Mouse (Mus musculus): ENCODE data around the gene Hpd. TPM values are rescaled to one million over a fixed set of nuclear protein-coding genes. Genes with fewer than 3 reads are reported as not detected.

Gene Hpd
- polyA plus RNA-seq, 1 experiment from 2014 or later = not detected

- WGBS = 87% methylated on average over 12 of the region's 12 CpGs
- H3K4me2 ChIP-seq = no peak overlapping the region
- no peaks in the 10 kb centered on the region for H3K9me3 ChIP-seq
- H3K9ac ChIP-seq = no peak overlapping the region
- H3K4me3 ChIP-seq = no peak overlapping the region
- no peak overlapping the region for H3K27ac ChIP-seq (replicated peaks)
- H3K4me1 ChIP-seq (replicated peaks) = no peaks in the 10 kb centered on the region
- ATAC-seq (ENCODE audit: low read depth) = no peak
- peaks cover 88% of the 10 kb centered on the region for H3K36me3 ChIP-seq
- H3K27me3 ChIP-seq = no peaks in the 10 kb centered on the region
These were observed 25.8 kb downstream of the Hpd start for GRCm38 (mm10) chr5:123156763-123157162.

- H3K4me1 ChIP-seq (replicated peaks) = peaks cover 13% of the 10 kb centered on the region
- ATAC-seq (ENCODE audit: low read depth) = no peak
- peaks cover 88% of the 10 kb centered on the region for H3K36me3 ChIP-seq
- H3K9ac ChIP-seq = no peak overlapping the region
- H3K9me3 ChIP-seq = no peaks in the 10 kb centered on the region
- no peak overlapping the region for H3K4me3 ChIP-seq
- 60% methylated on average over 7 of the region's 7 CpGs for WGBS
- no peak overlapping the region for H3K4me2 ChIP-seq
- H3K27me3 ChIP-seq = no peaks in the 10 kb centered on the region
- H3K27ac ChIP-seq (replicated peaks) = no peak overlapping the region
These were observed 27.1 kb downstream of the Hpd start for GRCm38 (mm10) chr5:123155425-123155824.

GRCm38 (mm10) chr5:123152901-123153300 is 29.6 kb downstream of the Hpd start:
- Histone ChIP-seq H3K9me3 (no peaks in the 10 kb centered on the region), H3K27me3 (no peaks in the 10 kb centered on the region), H3K4me2 (no peak overlapping the region), H3K4me3 (no peak overlapping the region), H3K36me3 (peaks cover 78% of the 10 kb centered on the region), H3K27ac (replicated peaks) (no peak overlapping the region), H3K4me1 (replicated peaks) (peaks cover 38% of the 10 kb centered on the region), H3K9ac (no peak overlapping the region)
- no peak for ATAC-seq (ENCODE audit: low read depth)
- WGBS = 88% methylated on average over 1 of the region's 1 CpGs

GRCm38 (mm10) chr5:123151707-123152362 is 30.7 kb downstream of the Hpd start:
- H3K36me3 ChIP-seq = peaks cover 78% of the 10 kb centered on the region
- H3K9me3 ChIP-seq = no peaks in the 10 kb centered on the region
- no peaks in the 10 kb centered on the region for H3K27me3 ChIP-seq
- H3K4me2 ChIP-seq = peak overlapping the region; percentile 76; the same call in 1 of the 2 replicates
- ATAC-seq (ENCODE audit: low read depth) = no peak
- peaks cover 49% of the 10 kb centered on the region for H3K4me1 ChIP-seq (replicated peaks)
- H3K27ac ChIP-seq (replicated peaks) = no peak overlapping the region
- 94% methylated on average over 19 of the region's 19 CpGs for WGBS
- no peak overlapping the region for H3K9ac ChIP-seq
- H3K4me3 ChIP-seq = no peak overlapping the region

- WGBS = 41% methylated on average over 7 of the region's 7 CpGs
- Histone ChIP-seq H3K4me3 (peak overlapping the region; percentile 45), H3K27me3 (no peaks in the 10 kb centered on the region), H3K4me2 (peak overlapping the region; percentile 76), H3K27ac (replicated peaks) (peak overlapping the region; percentile 29; the same call in 1 of the 2 replicates), H3K9me3 (no peaks in the 10 kb centered on the region), H3K9ac (peak overlapping the region; percentile 65), H3K4me1 (replicated peaks) (peaks cover 57% of the 10 kb centered on the region), H3K36me3 (peaks cover 79% of the 10 kb centered on the region)
- ATAC-seq (ENCODE audit: low read depth) = no peak
These were observed 31.4 kb downstream of the Hpd start for GRCm38 (mm10) chr5:123151077-123151476.

GRCm38 (mm10) chr5:123150641-123151040 is 31.9 kb downstream of the Hpd start:
- WGBS = 53% methylated on average over 7 of the region's 7 CpGs
- peak overlapping the region; percentile 76 for H3K4me2 ChIP-seq
- peaks cover 61% of the 10 kb centered on the region for H3K4me1 ChIP-seq (replicated peaks)
- H3K4me3 ChIP-seq = peak overlapping the region; percentile 45
- ATAC-seq (ENCODE audit: low read depth) = no peak
- no peaks in the 10 kb centered on the region for H3K9me3 ChIP-seq
- H3K36me3 ChIP-seq = peaks cover 83% of the 10 kb centered on the region
- peak overlapping the region; percentile 29; the same call in 1 of the 2 replicates for H3K27ac ChIP-seq (replicated peaks)
- no peaks in the 10 kb centered on the region for H3K27me3 ChIP-seq
- peak overlapping the region; percentile 65 for H3K9ac ChIP-seq

- Histone ChIP-seq H3K27ac (replicated peaks) (0 out of 2 replicates have a peak overlapping the region, but pooled peaks have one; percentile 18), H3K4me1 (replicated peaks) (peaks cover 70% of the 10 kb centered on the region)
- WGBS = 12% methylated on average over 19 of the region's 19 CpGs
These were observed 32.8 kb downstream of the Hpd start for GRCm38 (mm10) chr5:123149451-123150400.

GRCm38 (mm10) chr5:123148073-123148722 is 34.3 kb downstream of the Hpd start:
- 83% methylated on average over 25 of the region's 25 CpGs for WGBS
- H3K9me3 ChIP-seq = no peaks in the 10 kb centered on the region
- no peaks in the 10 kb centered on the region for H3K27me3 ChIP-seq
- 0 out of 2 replicates have a peak overlapping the region, but pooled peaks have one; percentile 45 for H3K4me3 ChIP-seq
- peak overlapping the region; percentile 65; the same call in 1 of the 2 replicates for H3K9ac ChIP-seq
- peaks cover 85% of the 10 kb centered on the region for H3K4me1 ChIP-seq (replicated peaks)
- H3K36me3 ChIP-seq = peaks cover 68% of the 10 kb centered on the region
- peak overlapping the region; percentile 76; the same call in 1 of the 2 replicates for H3K4me2 ChIP-seq
- no peak for ATAC-seq (ENCODE audit: low read depth)
- no peak overlapping the region for H3K27ac ChIP-seq (replicated peaks)

More at GRCm38 (mm10) chr5:123149451-123150400, 32.8 kb downstream of the Hpd start:
- peak; percentile 80 for ATAC-seq (ENCODE audit: low read depth)
- Histone ChIP-seq H3K9ac (peak overlapping the region; percentile 65), H3K4me3 (peak overlapping the region; percentile 45), H3K9me3 (no peaks in the 10 kb centered on the region), H3K36me3 (peaks cover 83% of the 10 kb centered on the region), H3K27me3 (no peaks in the 10 kb centered on the region), H3K4me2 (peak overlapping the region; percentile 76)

- Histone ChIP-seq H3K27me3 (no peaks in the 10 kb centered on the region), H3K27ac (replicated peaks) (no peak overlapping the region), H3K9ac (no peak overlapping the region), H3K4me1 (replicated peaks) (peaks cover 88% of the 10 kb centered on the region), H3K4me3 (no peak overlapping the region), H3K4me2 (0 out of 2 replicates have a peak overlapping the region, but pooled peaks have one; percentile 1), H3K9me3 (no peaks in the 10 kb centered on the region), H3K36me3 (peaks cover 62% of the 10 kb centered on the region)
- ATAC-seq (ENCODE audit: low read depth) = no peak
- 85% methylated on average over 17 of the region's 17 CpGs for WGBS
These were observed 35.0 kb downstream of the Hpd start for GRCm38 (mm10) chr5:123147569-123147968.

GRCm38 (mm10) chr5:123146357-123146756 is 36.2 kb downstream of the Hpd start:
- 85% methylated on average over 11 of the region's 11 CpGs for WGBS
- no peak for ATAC-seq (ENCODE audit: low read depth)
- Histone ChIP-seq H3K4me3 (no peak overlapping the region), H3K9me3 (no peaks in the 10 kb centered on the region), H3K27ac (replicated peaks) (no peak overlapping the region), H3K36me3 (peaks cover 50% of the 10 kb centered on the region), H3K4me2 (peak overlapping the region; percentile 100; the same call in 1 of the 2 replicates), H3K27me3 (no peaks in the 10 kb centered on the region), H3K9ac (0 out of 2 replicates have a peak overlapping the region, but pooled peaks have one; percentile 47), H3K4me1 (replicated peaks) (peaks cover 84% of the 10 kb centered on the region)

GRCm38 (mm10) chr5:123144746-123145590 is 37.6 kb downstream of the Hpd start:
- Histone ChIP-seq H3K36me3 (peaks cover 36% of the 10 kb centered on the region), H3K27ac (replicated peaks) (peak overlapping the region; percentile 46; the same call in 1 of the 2 replicates), H3K4me2 (peak overlapping the region; percentile 100), H3K4me1 (replicated peaks) (peaks cover 70% of the 10 kb centered on the region), H3K9me3 (no peaks in the 10 kb centered on the region), H3K27me3 (no peaks in the 10 kb centered on the region), H3K9ac (peak overlapping the region; percentile 100), H3K4me3 (peak overlapping the region; percentile 95)
- 36% methylated on average over 20 of the region's 20 CpGs for WGBS
- ATAC-seq (ENCODE audit: low read depth) = no peak

Data from neural tube, embryonic 13.5 days (tissue).